Mouse (Mus musculus) spleen, adult 2 months (tissue): ENCODE measurements around the gene Pdpr.

Experiments used
- CTCF ChIP-seq: fragments of 200-500 bp; IDR thresholded peaks from 2 replicates; pipeline ENCODE4 v1.5.1; 2011; ENCODE audit warnings: mild to moderate bottlenecking, inconsistent platforms; ENCODE audit not compliant: insufficient read depth, insufficient read length, insufficient replicate concordance; ENCODE audit errors: extremely low read depth
- POLR2A ChIP-seq: fragments of 200-500 bp; IDR thresholded peaks from 2 replicates; pipeline ENCODE4 v1.6.1; 2011; ENCODE audit warnings: low read depth, low read length, inconsistent platforms

DNA sequence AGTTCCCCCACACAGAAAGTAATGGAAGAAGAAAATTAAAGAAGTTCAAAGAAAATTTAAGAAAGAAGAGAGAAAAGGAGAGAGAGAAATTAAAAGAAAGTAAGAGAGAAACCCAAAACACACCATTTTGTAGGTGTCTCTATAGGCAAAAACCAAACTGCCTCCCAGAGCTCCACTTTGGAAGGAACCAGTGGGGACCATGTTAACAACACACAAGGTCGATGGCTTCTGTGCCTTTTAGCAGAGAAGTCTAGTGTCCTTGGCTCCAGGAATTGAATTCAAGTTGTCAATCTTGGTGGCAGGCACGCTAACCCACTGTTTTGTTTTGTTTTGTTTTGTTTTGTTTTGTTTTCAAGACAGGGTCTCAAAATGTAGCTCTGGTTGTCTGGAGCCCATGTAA lies 31.5 kb upstream of the Pdpr start:
- TF ChIP-seq CTCF (no peak), POLR2A (no peak)
